Mouse (Mus musculus): Measurements from ENCODE around the gene Iqschfp.

- no peak for TF ChIP-seq GATA1 (IDR thresholded peaks at IDR 0.05; ENCODE audit: borderline replicate concordance, low read length)
- no peak for TF ChIP-seq FLI1 (IDR thresholded peaks at IDR 0.05; ENCODE audit: low read length)
Measured at GRCm38 (mm10) chr3:68138833-68139627, 247.0 kb downstream of the Iqschfp start.

All from megakaryocyte, embryonic 14.5 days (primary cell).